Mouse (Mus musculus) midbrain, embryonic 14.5 days (tissue): ENCODE data around the gene Zglp1. TPM values are rescaled to one million over a fixed set of nuclear protein-coding genes. Genes with fewer than 3 reads are reported as not detected.
A peak's percentile ranks its signal among the peaks of the same experiment; 100 is the strongest.

Experiments used
- ATAC-seq: fragments of 200-750 bp; cut with Nextera tagmentation; 2 replicates; pipeline ENCODE4 v1.8.0; 2017; ENCODE audit warnings: moderate number of reproducible peaks, moderate library complexity; ENCODE audit not compliant: low FRiP score, low TSS enrichment
- DNase-seq: peaks from one replicate; pipeline ENCODE4 v3.0.0-alpha.2; 2015
- H3K27ac ChIP-seq: fragments of 300-500 bp; sonication (generic); replicated peaks from 2 replicates; pipeline ENCODE4 v1.5.1; 2014; ENCODE audit warnings: mild to moderate bottlenecking, low read depth, low read length, moderate library complexity
- H3K27me3 ChIP-seq: fragments of 300-500 bp; sonication (generic); 2 replicates; pipeline ENCODE4 v1.6.1; 2014; ENCODE audit warnings: low read length, control low read depth, mixed read lengths; ENCODE audit not compliant: control insufficient read depth, insufficient read depth
- H3K36me3 ChIP-seq: fragments of 300-500 bp; sonication (generic); 2 replicates; pipeline ENCODE4 v1.6.1; 2014; ENCODE audit warnings: low read length, control low read depth; ENCODE audit not compliant: control insufficient read depth, insufficient read depth
- H3K4me1 ChIP-seq: fragments of 300-500 bp; sonication (generic); 2 replicates; pipeline ENCODE4 v1.6.1; 2014; ENCODE audit warnings: mild to moderate bottlenecking, antibody characterized with exemption, low read length, control low read depth; ENCODE audit not compliant: control insufficient read depth, insufficient read depth
- H3K4me2 ChIP-seq: fragments of 300-500 bp; sonication (generic); 2 replicates; pipeline ENCODE4 v1.6.1; 2014; ENCODE audit warnings: mild to moderate bottlenecking, low read length, moderate library complexity
- H3K4me3 ChIP-seq: fragments of 300-500 bp; sonication (generic); replicated peaks from 2 replicates; pipeline ENCODE4 v1.5.1; 2014; ENCODE audit warnings: low read depth, low read length
- H3K9ac ChIP-seq: fragments of 300-500 bp; sonication (generic); replicated peaks from 2 replicates; pipeline ENCODE4 v1.6.1; 2014; ENCODE audit warnings: mild to moderate bottlenecking, low read length, moderate library complexity
- H3K9me3 ChIP-seq: fragments of 300-500 bp; sonication (generic); 2 replicates; pipeline ENCODE4 v1.6.1; 2016; ENCODE audit warnings: low read length, control low read depth, mixed read lengths; ENCODE audit not compliant: control insufficient read depth
- WGBS: fragments of 180-500 bp; shearing (Covaris S2); extraction: QIAGEN DNeasy Blood & Tissue Kit; methylation state at CpG from one replicate; pipeline ENCODE4 v1.1.7; 2014; 5-methylcytosine and 5-hydroxymethylcytosine counted together
- polyA plus RNA-seq: library from polyadenylated mRNA; unstranded; fragments of >200 nt; fragmentation: Nextera tagmentation; extraction: Ambion mirVana; gene quantifications from 2 replicates; pipeline ENCODE4 v1.2.1, GENCODE M21; 2014

The Zglp1 gene
- polyA plus RNA-seq, 1 experiment from 2014 or later: 1.5 TPM

- Histone ChIP-seq H3K36me3 (no peaks in the 10 kb centered on the region), H3K9me3 (no peaks in the 10 kb centered on the region), H3K9ac (no peak overlapping the region), H3K27ac (no peak overlapping the region), H3K4me2 (peak overlapping the region; percentile 93), H3K27me3 (peaks cover 98% of the 10 kb centered on the region), H3K4me3 (peak overlapping the region; percentile 49), H3K4me1 (peaks cover 25% of the 10 kb centered on the region)
- WGBS: 2% methylated on average over 7 of the region's 7 CpGs
- DNase-seq (peak; percentile 8), ATAC-seq (no peak)
Measured at GRCm38 (mm10) chr9:21032491-21032890, 34.4 kb downstream of the Zglp1 start.

DNA sequence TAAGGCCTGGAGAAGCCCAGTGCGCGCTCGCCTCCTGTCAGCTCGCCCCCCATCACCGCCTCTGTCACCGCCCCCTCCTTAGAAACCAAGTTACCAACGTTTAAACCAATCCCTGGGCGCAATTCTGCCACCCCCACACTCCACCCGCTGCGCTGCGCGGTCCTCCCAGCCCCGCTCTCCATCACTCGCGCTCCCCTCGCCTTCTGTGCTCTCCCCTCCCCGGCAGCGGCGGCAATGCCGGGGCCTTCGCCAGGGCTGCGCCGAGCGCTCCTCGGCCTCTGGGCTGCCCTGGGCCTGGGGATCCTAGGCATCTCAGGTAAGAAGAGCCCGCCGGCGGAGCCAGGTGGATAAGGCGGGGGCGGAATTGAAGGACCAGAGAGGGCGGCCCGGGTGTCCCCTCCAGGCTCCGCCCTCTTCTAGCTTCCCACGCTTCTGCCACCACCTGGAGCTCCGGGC lies 35.0 kb downstream of the Zglp1 start, which contains the start of gene Icam5:
Gene Icam5 (plus strand): TSS at position 178 of the 456 bp plus-strand sequence.
- peak; percentile 61 for DNase-seq
- H3K4me1 ChIP-seq: peaks cover 25% of the 10 kb centered on the region

GRCm38 (mm10) chr9:21031251-21031895 lies 35.5 kb downstream of the Zglp1 start:
- under 1% methylated on average over 36 of the region's 36 CpGs for WGBS
- no peaks in the 10 kb centered on the region for H3K9me3 ChIP-seq
- no peaks in the 10 kb centered on the region for H3K36me3 ChIP-seq
- ATAC-seq (peak; percentile 61), DNase-seq (peak; percentile 77)
- no peak overlapping the region for H3K27ac ChIP-seq
- peaks cover 25% of the 10 kb centered on the region for H3K4me1 ChIP-seq
- H3K4me3 ChIP-seq: peak overlapping the region; percentile 49
- no peak overlapping the region; the same call in 1 of the 2 replicates for H3K9ac ChIP-seq
- peaks cover 87% of the 10 kb centered on the region for H3K27me3 ChIP-seq
- H3K4me2 ChIP-seq: peak overlapping the region; percentile 93

More for the DNA sequence above, 35.0 kb downstream of the Zglp1 start, which contains the start of gene Icam5:
- Histone ChIP-seq H3K4me3 (peak within 1 kb of the TSS; percentile 49), H3K36me3 (no peaks in the 10 kb centered on the region), H3K27me3 (peaks cover 92% of the 10 kb centered on the region), H3K9me3 (no peaks in the 10 kb centered on the region), H3K4me2 (peak within 1 kb of the TSS; percentile 93), H3K9ac (peak within 1 kb of the TSS; percentile 57), H3K27ac (no peak within 1 kb of the TSS)
- peak; percentile 16; the same call in 1 of the 2 replicates for ATAC-seq
- under 1% methylated on average over 35 of the region's 35 CpGs for WGBS

- Histone ChIP-seq H3K4me3 (peak overlapping the region; percentile 49), H3K4me1 (peaks cover 25% of the 10 kb centered on the region), H3K4me2 (peak overlapping the region; percentile 93), H3K27ac (no peak overlapping the region), H3K9me3 (no peaks in the 10 kb centered on the region), H3K36me3 (no peaks in the 10 kb centered on the region), H3K27me3 (peaks cover 85% of the 10 kb centered on the region), H3K9ac (no peak overlapping the region; the same call in 1 of the 2 replicates)
- under 1% methylated on average over 13 of the region's 13 CpGs for WGBS
- peak; percentile 82 for DNase-seq
- 0 out of 2 replicates have a peak, but pooled peaks have one; percentile 55 for ATAC-seq
Measured at GRCm38 (mm10) chr9:21030781-21031250, 36.1 kb downstream of the Zglp1 start.

DNA sequence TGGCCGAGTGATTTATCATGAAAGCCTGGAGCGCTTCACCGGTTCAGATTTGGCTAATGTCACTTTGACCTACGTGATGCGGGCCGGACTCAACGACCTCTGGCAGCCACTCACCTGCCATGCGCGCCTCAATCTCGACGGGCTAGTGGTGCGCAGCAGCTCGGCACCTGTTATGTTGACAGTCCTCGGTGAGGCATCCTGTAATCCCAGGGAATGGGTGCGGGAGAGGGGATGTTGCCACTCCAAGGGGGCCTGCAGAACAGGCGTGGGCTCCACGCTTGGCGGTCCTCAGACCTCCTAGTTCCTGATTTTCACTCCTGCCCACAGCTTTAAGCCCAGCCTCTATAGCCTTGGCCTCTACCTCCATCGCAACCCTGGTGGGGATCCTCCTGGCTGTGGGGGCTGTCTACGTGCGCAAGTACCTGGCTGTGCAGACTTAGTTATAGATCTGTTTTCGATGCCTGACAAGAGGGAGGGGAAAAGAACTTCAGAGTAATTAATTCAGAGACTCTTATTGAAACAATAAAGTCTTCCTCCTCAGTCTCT lies 36.8 kb downstream of the Zglp1 start:
- H3K4me3 ChIP-seq: no peak overlapping the region

GRCm38 (mm10) chr9:21029291-21030054 lies 37.4 kb downstream of the Zglp1 start, which contains the start of gene Icam4:
Gene Icam4, plus strand, starts transcription at chr9:21029373.
- ATAC-seq: no peak
- H3K4me3 ChIP-seq: no peak within 1 kb of the TSS
- H3K36me3 ChIP-seq: no peaks in the 10 kb centered on the region
- peaks cover 25% of the 10 kb centered on the region for H3K4me1 ChIP-seq
- H3K27me3 ChIP-seq: peaks cover 72% of the 10 kb centered on the region
- WGBS: 3% methylated on average over 37 of the region's 37 CpGs
- 0 out of 2 replicates have a peak within 1 kb of the TSS, but pooled peaks have one; percentile 14 for H3K9ac ChIP-seq
- peak within 1 kb of the TSS; percentile 42 for H3K4me2 ChIP-seq
- no peak within 1 kb of the TSS for H3K27ac ChIP-seq
- DNase-seq: peak; percentile 80
- no peaks in the 10 kb centered on the region for H3K9me3 ChIP-seq

More for the DNA sequence above, 36.8 kb downstream of the Zglp1 start:
- H3K4me2 ChIP-seq: peak overlapping the region; percentile 93; the same call in 1 of the 2 replicates
- ATAC-seq: no peak
- H3K4me1 ChIP-seq: peaks cover 25% of the 10 kb centered on the region
- no peaks in the 10 kb centered on the region for H3K36me3 ChIP-seq
- H3K9ac ChIP-seq: 0 out of 2 replicates have a peak overlapping the region, but pooled peaks have one; percentile 14
- DNase-seq: no peak
- 25% methylated on average over 22 of the region's 22 CpGs for WGBS
- H3K27ac ChIP-seq: no peak overlapping the region
- H3K9me3 ChIP-seq: no peaks in the 10 kb centered on the region
- H3K27me3 ChIP-seq: peaks cover 78% of the 10 kb centered on the region

- no peak overlapping the region for H3K4me2 ChIP-seq
- ATAC-seq (no peak), DNase-seq (no peak)
- H3K27me3 ChIP-seq: peaks cover 63% of the 10 kb centered on the region
- no peaks in the 10 kb centered on the region for H3K36me3 ChIP-seq
- H3K4me1 ChIP-seq: peaks cover 25% of the 10 kb centered on the region
- 66% methylated on average over 6 of the region's 6 CpGs for WGBS
- no peak overlapping the region for H3K4me3 ChIP-seq
- no peak overlapping the region for H3K27ac ChIP-seq
- no peak overlapping the region for H3K9ac ChIP-seq
- H3K9me3 ChIP-seq: no peaks in the 10 kb centered on the region
Measured at GRCm38 (mm10) chr9:21028560-21029110, 38.3 kb downstream of the Zglp1 start.

DNA sequence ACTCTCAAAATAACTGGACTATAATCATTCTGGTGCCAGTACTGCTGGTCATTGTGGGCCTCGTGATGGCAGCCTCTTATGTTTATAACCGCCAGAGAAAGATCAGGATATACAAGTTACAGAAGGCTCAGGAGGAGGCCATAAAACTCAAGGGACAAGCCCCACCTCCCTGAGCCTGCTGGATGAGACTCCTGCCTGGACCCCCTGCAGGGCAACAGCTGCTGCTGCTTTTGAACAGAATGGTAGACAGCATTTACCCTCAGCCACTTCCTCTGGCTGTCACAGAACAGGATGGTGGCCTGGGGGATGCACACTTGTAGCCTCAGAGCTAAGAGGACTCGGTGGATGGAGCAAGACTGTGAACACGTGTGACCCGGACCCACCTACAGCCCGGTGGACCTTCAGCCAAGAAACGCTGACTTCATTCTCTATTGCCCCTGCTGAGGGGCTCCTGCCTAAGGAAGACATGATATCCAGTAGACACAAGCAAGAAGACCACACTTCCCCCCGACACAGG lies 39.1 kb downstream of the Zglp1 start:
- Histone ChIP-seq H3K36me3 (no peaks in the 10 kb centered on the region), H3K9me3 (no peaks in the 10 kb centered on the region), H3K4me2 (no peak overlapping the region), H3K27ac (no peak overlapping the region), H3K4me3 (no peak overlapping the region), H3K9ac (no peak overlapping the region), H3K27me3 (peaks cover 55% of the 10 kb centered on the region), H3K4me1 (peaks cover 18% of the 10 kb centered on the region)
- WGBS: 53% methylated on average over 8 of the region's 8 CpGs
- ATAC-seq: no peak
- peak; percentile 23 for DNase-seq
